Mouse (Mus musculus) heart, embryonic 13.5 days (tissue): ENCODE data around the gene Scrn1. TPM values are rescaled to one million over a fixed set of nuclear protein-coding genes. Genes with fewer than 3 reads are reported as not detected.

Source experiments
- ATAC-seq: fragments of 200-750 bp; cut with Nextera tagmentation; 2 replicates; pipeline ENCODE4 v1.8.0; 2017; ENCODE audit warnings: moderate TSS enrichment; ENCODE audit not compliant: insufficient number of reproducible peaks, low FRiP score, low TSS enrichment; ENCODE audit errors: extremely low read depth
- H3K27ac ChIP-seq: fragments of 300-500 bp; sonication (generic); replicated peaks from 2 replicates; pipeline ENCODE4 v1.5.1; 2015; ENCODE audit warnings: moderate library complexity, mild to moderate bottlenecking, inconsistent platforms
- H3K27me3 ChIP-seq: fragments of 300-500 bp; sonication (generic); replicated peaks from 2 replicates; pipeline ENCODE4 v1.6.1; 2015; ENCODE audit warnings: mild to moderate bottlenecking, inconsistent platforms
- H3K36me3 ChIP-seq: fragments of 300-500 bp; sonication (generic); 2 replicates; pipeline ENCODE4 v1.6.1; 2015; ENCODE audit warnings: mild to moderate bottlenecking, inconsistent platforms
- H3K4me1 ChIP-seq: fragments of 300-500 bp; sonication (generic); 2 replicates; pipeline ENCODE4 v1.6.1; 2015; ENCODE audit warnings: inconsistent platforms
- H3K4me2 ChIP-seq: fragments of 300-500 bp; sonication (generic); 2 replicates; pipeline ENCODE4 v1.6.1; 2015; ENCODE audit warnings: inconsistent platforms, mild to moderate bottlenecking, moderate library complexity
- H3K4me3 ChIP-seq: fragments of 300-500 bp; sonication (generic); 2 replicates; pipeline ENCODE4 v1.5.1; 2015; ENCODE audit warnings: moderate library complexity, mild to moderate bottlenecking, inconsistent platforms
- H3K9ac ChIP-seq: fragments of 300-500 bp; sonication (generic); 2 replicates; pipeline ENCODE4 v1.6.1; 2015; ENCODE audit warnings: inconsistent platforms, mild to moderate bottlenecking, moderate library complexity
- H3K9me3 ChIP-seq: fragments of 300-500 bp; sonication (generic); 2 replicates; pipeline ENCODE4 v1.6.1; 2016; ENCODE audit warnings: inconsistent platforms
- WGBS: fragments of 180-500 bp; shearing (Covaris S2); methylation state at CpG from one replicate; pipeline ENCODE4 v1.1.7; 2015; ENCODE audit warnings: mixed read lengths; 5-methylcytosine and 5-hydroxymethylcytosine counted together
- polyA plus RNA-seq: library from polyadenylated mRNA; unstranded; fragments of >200 nt; fragmentation: Nextera tagmentation; extraction: Ambion mirVana; gene quantifications from 2 replicates; pipeline ENCODE4 v1.2.1, GENCODE M21; 2015

Scrn1 gene
- polyA plus RNA-seq, 1 experiment from 2014 or later, result 9.5 TPM

DNA sequence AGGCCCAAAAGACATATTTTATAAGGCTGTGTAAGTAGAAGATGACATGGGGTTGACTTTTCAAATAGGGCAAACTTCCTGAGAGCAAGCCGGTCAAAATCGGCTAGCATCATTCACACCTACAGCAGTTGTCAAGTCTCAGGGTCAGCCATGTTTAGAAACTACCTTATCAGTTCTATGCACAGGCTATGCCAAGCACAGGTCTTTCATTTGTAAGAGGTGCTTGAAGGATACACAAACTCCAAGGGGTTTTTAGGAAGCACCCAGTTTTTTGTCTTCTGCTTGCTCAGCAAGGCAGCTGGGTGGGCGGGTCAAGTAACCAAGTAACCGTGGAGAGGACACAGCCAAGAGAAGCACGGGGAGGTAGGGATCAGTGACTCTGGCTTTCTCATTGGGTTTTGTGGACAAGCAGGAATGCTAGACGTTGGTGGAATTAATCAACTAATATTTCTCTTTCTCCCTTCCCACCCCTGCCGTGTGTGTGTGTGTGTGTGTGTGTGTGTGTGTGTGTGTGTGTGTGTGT, 15.4 kb downstream of the Scrn1 start:
- Histone ChIP-seq H3K27ac (no peak overlapping the region), H3K9ac (no peak overlapping the region), H3K27me3 (no peaks in the 10 kb centered on the region; the same call in 1 of the 2 replicates), H3K4me2 (no peak overlapping the region), H3K4me1 (peaks cover 59% of the 10 kb centered on the region), H3K4me3 (no peak overlapping the region), H3K36me3 (no peaks in the 10 kb centered on the region), H3K9me3 (no peaks in the 10 kb centered on the region)
- ATAC-seq, result no peak; the same call in 1 of the 2 replicates
- WGBS, result 41% methylated on average over 7 of the region's 7 CpGs

DNA sequence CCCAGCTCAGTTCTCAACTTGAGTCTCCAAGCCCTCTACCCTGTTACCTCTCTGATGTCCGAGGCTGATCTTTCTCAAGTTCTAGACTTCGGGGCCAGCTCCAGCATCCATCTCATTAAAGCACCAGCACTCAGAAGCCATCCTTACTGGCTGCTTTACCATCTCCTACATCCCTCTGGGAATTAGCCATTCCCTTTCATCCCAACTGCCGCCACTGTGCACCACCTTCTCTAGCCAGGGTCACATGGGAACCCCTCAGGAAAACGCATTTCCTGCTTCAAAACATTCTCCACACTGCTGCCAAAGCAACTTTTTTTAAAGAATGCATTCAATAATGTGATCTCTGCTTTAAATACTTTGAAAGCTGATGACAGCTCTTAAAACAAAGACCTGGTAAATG, 17.0 kb downstream of the Scrn1 start:
- Histone ChIP-seq H3K4me3 (no peak overlapping the region), H3K4me1 (peaks cover 45% of the 10 kb centered on the region), H3K4me2 (no peak overlapping the region), H3K9me3 (no peaks in the 10 kb centered on the region), H3K9ac (no peak overlapping the region), H3K36me3 (no peaks in the 10 kb centered on the region), H3K27ac (no peak overlapping the region), H3K27me3 (no peaks in the 10 kb centered on the region; the same call in 1 of the 2 replicates)
- ATAC-seq, result no peak
- 57% methylated on average over 4 of the region's 4 CpGs for WGBS

DNA sequence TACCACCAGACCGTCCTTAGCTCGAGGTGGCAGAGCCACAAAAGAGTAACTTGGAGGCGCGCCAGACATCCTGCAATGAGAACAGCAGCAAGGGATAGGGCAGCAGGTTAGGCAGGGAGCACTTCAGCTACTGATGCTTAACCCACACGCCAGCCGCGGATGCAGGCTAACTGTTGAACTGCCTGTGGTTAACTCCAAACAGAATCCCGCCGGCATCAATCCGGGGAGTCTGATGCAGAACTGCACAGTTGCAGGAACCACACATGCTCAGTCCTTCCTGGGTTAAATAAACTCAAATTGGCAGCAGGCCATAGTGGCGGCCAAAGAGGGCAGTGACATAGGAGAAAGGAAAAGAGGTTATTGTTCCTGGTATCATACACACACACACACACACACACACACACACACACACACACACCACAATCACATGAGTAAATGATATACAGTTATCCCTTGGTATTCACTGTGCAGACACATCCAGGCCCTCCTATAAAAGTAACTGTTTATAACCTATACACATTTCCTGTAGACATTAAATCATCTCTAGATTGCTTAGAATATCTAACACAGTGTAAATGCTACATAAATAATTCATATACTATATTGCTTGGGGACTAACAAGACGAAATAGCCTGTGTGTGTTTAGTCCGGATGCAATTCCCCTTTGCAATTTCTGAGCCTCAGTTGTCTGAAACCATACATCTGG, 17.8 kb downstream of the Scrn1 start:
- peak overlapping the region; percentile 4; the same call in 1 of the 2 replicates for H3K4me2 ChIP-seq
- H3K36me3 ChIP-seq, result peaks cover 5% of the 10 kb centered on the region; the same call in 1 of the 2 replicates
- no peak overlapping the region for H3K9ac ChIP-seq
- H3K9me3 ChIP-seq, result no peaks in the 10 kb centered on the region; the same call in 1 of the 2 replicates
- no peaks in the 10 kb centered on the region; the same call in 1 of the 2 replicates for H3K27me3 ChIP-seq
- H3K4me1 ChIP-seq, result peaks cover 37% of the 10 kb centered on the region
- no peak for ATAC-seq
- no peak overlapping the region for H3K27ac ChIP-seq
- no peak overlapping the region for H3K4me3 ChIP-seq
- WGBS, result 54% methylated on average over 13 of the region's 13 CpGs

DNA sequence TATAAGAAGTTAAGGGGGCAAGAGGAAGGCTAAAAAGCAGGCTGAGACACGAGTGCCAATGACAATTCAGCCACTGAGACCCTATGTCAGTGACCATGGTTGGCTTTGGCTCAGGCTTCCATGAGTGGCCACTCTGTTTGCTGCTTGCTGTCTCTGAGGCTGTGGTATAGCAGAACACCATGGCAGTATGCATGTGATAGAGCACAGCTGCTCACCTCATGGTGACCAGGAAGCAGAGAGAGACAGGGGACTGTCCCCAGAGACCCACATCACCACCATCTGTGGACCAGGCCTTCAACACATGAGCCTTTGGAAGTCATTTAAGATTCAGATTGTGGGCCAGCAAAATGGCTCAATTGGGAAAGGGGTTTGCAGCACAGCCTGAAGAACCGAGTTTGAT, 22.6 kb downstream of the Scrn1 start:
- Histone ChIP-seq H3K9me3 (no peaks in the 10 kb centered on the region; the same call in 1 of the 2 replicates), H3K4me1 (peaks cover 36% of the 10 kb centered on the region), H3K4me3 (no peak overlapping the region), H3K4me2 (no peak overlapping the region), H3K27ac (no peak overlapping the region), H3K9ac (no peak overlapping the region), H3K27me3 (no peaks in the 10 kb centered on the region), H3K36me3 (peaks cover 8% of the 10 kb centered on the region; the same call in 1 of the 2 replicates)
- WGBS, result 67% methylated on average over 2 of the region's 2 CpGs
- no peak for ATAC-seq

DNA sequence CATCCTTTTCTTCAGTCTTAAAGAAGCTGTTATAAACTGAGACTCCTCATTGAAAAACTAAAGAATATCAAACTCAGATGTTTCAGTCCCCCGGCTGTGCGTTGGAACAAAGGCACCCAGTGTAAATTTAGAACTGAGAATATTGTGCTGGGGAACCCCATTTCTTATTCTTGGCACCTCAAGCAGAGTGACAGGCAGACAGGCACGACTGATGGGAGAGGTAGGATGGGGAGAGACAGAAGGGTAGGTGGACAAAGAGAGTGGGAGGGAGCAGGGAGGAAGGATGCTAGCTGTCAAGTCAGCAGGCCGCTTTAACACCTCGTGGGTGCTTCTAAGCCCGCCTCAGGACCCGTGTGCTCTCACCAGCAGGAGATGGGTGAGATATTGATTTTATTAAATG, 23.5 kb downstream of the Scrn1 start:
- Histone ChIP-seq H3K4me3 (no peak overlapping the region), H3K9me3 (no peaks in the 10 kb centered on the region; the same call in 1 of the 2 replicates), H3K4me1 (peaks cover 30% of the 10 kb centered on the region), H3K27me3 (no peaks in the 10 kb centered on the region), H3K4me2 (no peak overlapping the region), H3K27ac (no peak overlapping the region; the same call in 1 of the 2 replicates), H3K9ac (no peak overlapping the region), H3K36me3 (peaks cover 8% of the 10 kb centered on the region; the same call in 1 of the 2 replicates)
- 81% methylated on average over 7 of the region's 7 CpGs for WGBS
- no peak for ATAC-seq

DNA sequence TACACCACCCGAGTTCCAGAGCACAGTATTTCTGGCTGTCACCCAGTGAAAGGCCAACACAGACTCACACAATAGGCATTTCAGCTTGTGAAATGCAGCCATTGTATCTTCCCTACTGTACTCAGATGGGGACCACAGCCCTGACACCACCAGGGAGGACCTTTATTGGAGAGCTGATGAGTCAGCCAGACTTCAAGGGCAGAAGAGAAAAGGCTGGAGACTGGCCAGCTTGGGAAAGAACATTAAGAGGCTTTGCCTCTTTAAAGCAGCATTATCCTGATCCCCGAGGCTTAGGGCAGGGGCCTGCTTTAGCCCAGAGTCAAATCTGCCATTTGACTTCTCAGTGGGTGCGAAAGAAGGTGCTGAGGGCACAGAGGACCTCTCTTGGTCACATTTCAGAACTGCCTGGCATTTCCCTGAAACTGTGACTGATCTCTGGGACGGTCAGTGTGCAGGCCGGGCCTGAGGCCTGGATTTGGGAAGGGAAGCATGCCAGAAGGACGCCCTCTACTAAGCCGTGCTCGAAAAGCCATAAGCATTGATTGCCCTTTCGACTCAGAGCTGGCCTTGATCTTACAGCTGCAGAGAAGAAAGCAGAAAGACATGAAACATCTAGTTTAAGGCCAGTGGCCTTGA, 25.9 kb downstream of the Scrn1 start:
- Histone ChIP-seq H3K27me3 (no peaks in the 10 kb centered on the region), H3K4me3 (no peak overlapping the region), H3K4me1 (peaks cover 35% of the 10 kb centered on the region), H3K36me3 (peaks cover 8% of the 10 kb centered on the region; the same call in 1 of the 2 replicates), H3K27ac (peak overlapping the region; percentile 78), H3K4me2 (no peak overlapping the region), H3K9me3 (no peaks in the 10 kb centered on the region; the same call in 1 of the 2 replicates), H3K9ac (0 out of 2 replicates have a peak overlapping the region, but pooled peaks have one; percentile 33)
- WGBS, result 55% methylated on average over 9 of the region's 9 CpGs
- no peak for ATAC-seq

DNA sequence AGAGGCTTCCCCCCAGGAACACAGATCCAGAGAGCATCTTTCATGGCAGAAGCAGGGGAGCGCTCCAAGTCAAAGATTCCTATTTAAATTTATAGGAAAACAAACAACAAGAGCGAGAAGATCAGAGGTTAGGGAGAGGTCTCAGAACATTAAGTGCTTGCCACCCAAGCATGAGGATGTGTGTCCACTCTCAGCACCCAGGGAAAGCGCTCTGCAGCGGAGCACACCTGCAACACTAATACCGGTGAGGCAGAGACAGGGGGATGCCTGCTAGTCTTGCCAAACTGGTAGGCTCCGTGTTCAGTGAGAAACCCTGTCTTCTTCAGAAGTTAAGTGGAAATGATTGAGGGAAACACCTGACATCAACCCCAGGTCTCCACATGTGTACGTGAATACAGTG, 26.9 kb downstream of the Scrn1 start:
- H3K36me3 ChIP-seq, result peaks cover 8% of the 10 kb centered on the region; the same call in 1 of the 2 replicates
- no peaks in the 10 kb centered on the region; the same call in 1 of the 2 replicates for H3K9me3 ChIP-seq
- 86% methylated on average over 7 of the region's 7 CpGs for WGBS
- peaks cover 35% of the 10 kb centered on the region for H3K4me1 ChIP-seq
- H3K4me2 ChIP-seq, result no peak overlapping the region
- H3K27me3 ChIP-seq, result no peaks in the 10 kb centered on the region
- H3K9ac ChIP-seq, result no peak overlapping the region
- H3K4me3 ChIP-seq, result no peak overlapping the region
- no peak for ATAC-seq
- H3K27ac ChIP-seq, result no peak overlapping the region

DNA sequence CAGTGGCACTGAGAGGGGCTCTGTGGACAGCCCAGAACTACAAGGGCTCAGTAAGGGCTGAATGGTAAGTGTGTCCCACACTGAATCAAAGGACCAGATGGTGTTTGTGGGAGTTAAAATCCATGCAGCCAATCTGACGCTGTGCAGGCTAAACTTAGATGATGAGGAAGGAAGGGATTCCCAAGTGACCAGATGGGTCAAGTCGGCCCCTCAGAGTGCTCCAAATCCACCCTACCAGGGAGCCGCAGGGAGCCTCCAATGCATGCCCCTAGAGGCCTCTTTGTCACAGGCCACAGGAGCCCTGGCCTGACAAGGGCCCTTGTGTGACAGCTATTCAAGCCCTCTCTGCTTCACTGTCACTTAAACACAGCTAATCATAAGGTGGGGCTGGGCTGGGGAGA, 27.5 kb downstream of the Scrn1 start:
- ATAC-seq, result no peak
- H3K9ac ChIP-seq, result 0 out of 2 replicates have a peak overlapping the region, but pooled peaks have one; percentile 51
- peaks cover 6% of the 10 kb centered on the region; the same call in 1 of the 2 replicates for H3K36me3 ChIP-seq
- no peak overlapping the region for H3K27ac ChIP-seq
- no peak overlapping the region for H3K4me2 ChIP-seq
- 26% methylated on average over 3 of the region's 3 CpGs for WGBS
- peaks cover 35% of the 10 kb centered on the region for H3K4me1 ChIP-seq
- no peak overlapping the region for H3K4me3 ChIP-seq
- no peaks in the 10 kb centered on the region; the same call in 1 of the 2 replicates for H3K9me3 ChIP-seq
- no peaks in the 10 kb centered on the region for H3K27me3 ChIP-seq

DNA sequence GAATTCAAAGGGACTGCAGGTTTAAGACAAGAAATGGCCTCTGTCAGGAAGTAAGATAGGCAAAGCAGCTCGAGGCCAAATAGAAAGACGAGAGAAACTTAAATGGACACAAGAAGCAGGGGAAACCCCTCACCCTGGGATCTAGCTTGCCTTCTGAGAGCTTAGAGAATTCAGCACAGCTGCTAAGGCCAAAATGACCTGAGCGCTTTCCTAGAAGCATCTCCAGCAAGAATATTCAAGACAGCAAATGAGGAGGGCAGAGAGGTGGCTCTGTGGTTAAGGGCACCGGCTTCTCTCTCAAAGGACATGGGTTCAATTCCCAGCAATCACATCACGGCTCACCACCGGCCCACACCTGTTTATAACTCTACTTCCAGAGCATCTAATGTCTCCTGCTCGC, 29.2 kb downstream of the Scrn1 start:
- ATAC-seq, result no peak
- no peak overlapping the region for H3K9ac ChIP-seq
- H3K36me3 ChIP-seq, result no peaks in the 10 kb centered on the region
- H3K4me1 ChIP-seq, result peaks cover 31% of the 10 kb centered on the region
- no peak overlapping the region for H3K27ac ChIP-seq
- H3K27me3 ChIP-seq, result no peaks in the 10 kb centered on the region
- H3K4me2 ChIP-seq, result no peak overlapping the region
- 74% methylated on average over 7 of the region's 7 CpGs for WGBS
- no peak overlapping the region for H3K4me3 ChIP-seq
- H3K9me3 ChIP-seq, result no peaks in the 10 kb centered on the region

DNA sequence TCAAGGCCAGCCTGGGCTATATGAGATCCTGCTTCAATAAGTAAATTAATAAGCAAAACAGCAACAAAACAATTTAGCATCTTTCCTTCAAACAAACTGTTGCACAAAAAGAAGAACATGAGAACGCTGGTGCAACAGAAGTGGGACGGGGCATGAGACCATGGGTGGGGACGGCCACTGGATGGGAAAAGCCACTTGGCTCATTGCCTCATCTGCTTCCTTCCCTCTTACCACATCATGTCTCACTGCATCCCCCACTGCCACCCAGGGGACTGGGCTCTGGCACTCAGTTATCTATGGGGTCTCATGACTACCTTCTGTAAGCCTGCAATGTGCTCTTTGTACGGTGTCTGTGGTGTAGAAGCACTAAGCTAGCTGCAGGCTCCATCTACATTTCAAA, 30.8 kb downstream of the Scrn1 start:
- no peaks in the 10 kb centered on the region for H3K27me3 ChIP-seq
- no peak for ATAC-seq
- no peaks in the 10 kb centered on the region for H3K36me3 ChIP-seq
- whole genome bisulfite sequencing, result 68% methylated on average over 4 of the region's 4 CpGs
- H3K9me3 ChIP-seq, result no peaks in the 10 kb centered on the region
- H3K4me1 ChIP-seq, result peaks cover 36% of the 10 kb centered on the region
- no peak overlapping the region for H3K4me2 ChIP-seq
- no peak overlapping the region for H3K27ac ChIP-seq
- no peak overlapping the region for H3K4me3 ChIP-seq
- H3K9ac ChIP-seq, result no peak overlapping the region

DNA sequence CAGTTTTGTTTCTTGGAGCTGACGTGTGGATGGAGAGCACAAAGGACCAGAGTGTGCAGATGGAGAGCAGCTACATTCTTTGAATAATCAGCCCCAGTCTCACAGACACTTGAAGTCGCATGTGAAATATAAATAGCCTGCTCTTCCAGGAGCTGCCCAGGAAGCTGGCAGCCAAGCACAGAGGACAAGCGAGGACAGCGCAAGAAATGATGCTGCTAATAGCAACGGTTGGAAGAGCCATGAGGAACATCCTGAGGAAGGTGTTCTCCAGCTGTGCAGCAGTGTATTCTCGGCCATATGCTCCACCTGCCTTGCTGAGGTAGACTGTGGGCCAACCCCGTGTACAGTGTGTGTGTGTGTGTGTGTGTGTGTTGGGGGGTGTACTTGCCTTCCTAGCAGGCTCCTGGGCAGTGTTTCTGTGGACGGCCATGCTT, 35.2 kb downstream of the Scrn1 start:
- ATAC-seq, result no peak
- H3K4me1 ChIP-seq, result peaks cover 31% of the 10 kb centered on the region
- H3K27me3 ChIP-seq, result no peaks in the 10 kb centered on the region
- H3K4me3 ChIP-seq, result no peak overlapping the region
- H3K4me2 ChIP-seq, result peak overlapping the region; percentile 18
- WGBS, result 28% methylated on average over 8 of the region's 8 CpGs
- no peak overlapping the region for H3K9ac ChIP-seq
- H3K9me3 ChIP-seq, result no peaks in the 10 kb centered on the region
- no peaks in the 10 kb centered on the region for H3K36me3 ChIP-seq
- H3K27ac ChIP-seq, result 0 out of 2 replicates have a peak overlapping the region, but pooled peaks have one; percentile 49
